Mouse (Mus musculus) kidney, embryonic 15.5 days (tissue): ENCODE data around the gene Zcchc3. TPM values are rescaled to one million over a fixed set of nuclear protein-coding genes. Genes with fewer than 3 reads are reported as not detected.

Experiments used
- ATAC-seq: fragments of 200-750 bp; cut with Nextera tagmentation; replicated peaks from 2 replicates; pipeline ENCODE4 v1.8.0; 2017; ENCODE audit warnings: moderate TSS enrichment; ENCODE audit not compliant: low FRiP score
- H3K27ac ChIP-seq: fragments of 300-500 bp; sonication (generic); 2 replicates; pipeline ENCODE4 v1.5.1; 2015; ENCODE audit warnings: mild to moderate bottlenecking, inconsistent platforms
- H3K27me3 ChIP-seq: fragments of 300-500 bp; sonication (generic); 2 replicates; pipeline ENCODE4 v1.6.1; 2015; ENCODE audit warnings: inconsistent platforms
- H3K36me3 ChIP-seq: fragments of 300-500 bp; sonication (generic); 2 replicates; pipeline ENCODE4 v1.6.1; 2015; ENCODE audit warnings: inconsistent platforms
- H3K4me1 ChIP-seq: fragments of 300-500 bp; sonication (generic); 2 replicates; pipeline ENCODE4 v1.6.1; 2015; ENCODE audit warnings: inconsistent platforms
- H3K4me2 ChIP-seq: fragments of 300-500 bp; sonication (generic); 2 replicates; pipeline ENCODE4 v1.6.1; 2015; ENCODE audit warnings: moderate library complexity, mild to moderate bottlenecking, inconsistent platforms
- H3K4me3 ChIP-seq: fragments of 300-500 bp; sonication (generic); replicated peaks from 2 replicates; pipeline ENCODE4 v1.5.1; 2015; ENCODE audit warnings: mild to moderate bottlenecking, inconsistent platforms
- H3K9ac ChIP-seq: fragments of 300-500 bp; sonication (generic); 2 replicates; pipeline ENCODE4 v1.6.1; 2015; ENCODE audit warnings: mild to moderate bottlenecking, inconsistent platforms
- H3K9me3 ChIP-seq: fragments of 300-500 bp; sonication (generic); replicated peaks from 2 replicates; pipeline ENCODE4 v1.6.1; 2016; ENCODE audit warnings: inconsistent platforms
- WGBS: fragments of 180-500 bp; shearing (Covaris S2); methylation state at CpG from one replicate; pipeline ENCODE4 v1.1.7; 2015; ENCODE audit warnings: mixed read lengths; 5-methylcytosine and 5-hydroxymethylcytosine counted together
- polyA plus RNA-seq: library from polyadenylated mRNA; unstranded; fragments of >200 nt; fragmentation: Nextera tagmentation; extraction: Ambion mirVana; gene quantifications from 2 replicates; pipeline ENCODE4 v1.2.1, GENCODE M21; 2015

The Zcchc3 gene
- polyA plus RNA-seq: 42.4 and 45.7 TPM in 2 replicates

DNA sequence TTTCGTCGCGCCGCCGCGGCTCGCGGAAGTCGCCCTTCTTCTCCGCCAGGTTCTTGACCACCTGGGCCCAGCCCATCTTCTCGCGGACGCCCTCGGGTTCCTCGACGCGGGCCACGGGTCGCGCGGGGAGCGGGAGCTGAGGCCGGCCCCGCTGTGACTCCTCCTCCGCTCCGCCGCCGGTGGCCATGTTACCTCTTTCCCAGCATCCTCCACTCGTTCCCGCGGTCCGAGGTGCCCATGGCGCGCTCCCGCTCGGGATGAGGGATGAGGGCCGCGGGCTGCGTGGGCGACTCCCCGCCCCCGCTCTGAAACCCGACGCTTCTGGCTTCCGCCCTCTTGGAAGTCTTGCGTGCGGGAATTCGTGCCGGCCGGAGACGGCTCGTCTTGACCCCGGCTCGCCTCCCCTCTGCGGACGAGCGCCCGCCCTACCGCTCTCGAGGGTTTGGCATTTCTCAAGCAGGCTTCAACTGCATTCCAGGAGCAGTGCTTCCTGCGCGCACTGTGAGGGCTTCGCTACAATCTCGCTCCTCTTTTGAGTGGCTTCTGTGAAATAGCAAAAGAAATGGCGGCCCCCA is at the start of gene Zcchc3:
Gene Zcchc3 (minus strand): TSS at position 437 of the 575 bp plus-strand sequence.
- Histone ChIP-seq H3K27me3 (no peaks in the 10 kb centered on the region), H3K9me3 (peaks cover 7% of the 10 kb centered on the region; the same call in 1 of the 2 replicates), H3K4me1 (peaks cover 37% of the 10 kb centered on the region), H3K27ac (peak within 1 kb of the TSS; percentile 98), H3K4me3 (peak within 1 kb of the TSS; percentile 88), H3K4me2 (peak within 1 kb of the TSS; percentile 70), H3K9ac (peak within 1 kb of the TSS; percentile 98), H3K36me3 (0 out of 2 replicates have a peak, but pooled peaks cover 4% of the 10 kb centered on the region)
- ATAC-seq: peak; percentile 81
- WGBS: under 1% methylated on average over 64 of the region's 65 CpGs

DNA sequence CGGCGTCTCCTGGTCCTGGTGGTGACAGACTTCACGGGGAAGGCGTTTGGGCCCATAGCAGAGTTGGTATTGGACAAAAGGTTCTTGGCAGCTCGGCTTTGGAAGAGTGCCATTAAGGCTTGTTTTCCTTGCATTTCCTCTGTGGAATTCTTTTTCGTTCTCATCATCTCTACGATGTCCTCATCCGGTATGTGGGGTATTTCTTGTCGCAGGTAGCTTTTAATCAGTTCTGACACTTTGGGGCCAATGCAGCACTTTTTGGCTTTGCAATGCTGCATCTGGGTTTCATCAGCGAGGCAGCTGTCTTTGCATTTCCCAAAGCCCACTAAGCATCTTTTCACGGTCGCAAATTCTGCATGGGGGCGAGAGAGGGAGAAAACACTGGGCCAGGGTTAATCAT is 44.4 kb upstream of the Zcchc3 start:
- Histone ChIP-seq H3K36me3 (no peaks in the 10 kb centered on the region), H3K9me3 (no peaks in the 10 kb centered on the region), H3K4me3 (no peak overlapping the region), H3K4me1 (no peaks in the 10 kb centered on the region; the same call in 1 of the 2 replicates), H3K27ac (no peak overlapping the region), H3K27me3 (no peaks in the 10 kb centered on the region), H3K9ac (no peak overlapping the region), H3K4me2 (no peak overlapping the region)
- 52% methylated on average over 13 of the region's 13 CpGs for WGBS
- no peak for ATAC-seq

DNA sequence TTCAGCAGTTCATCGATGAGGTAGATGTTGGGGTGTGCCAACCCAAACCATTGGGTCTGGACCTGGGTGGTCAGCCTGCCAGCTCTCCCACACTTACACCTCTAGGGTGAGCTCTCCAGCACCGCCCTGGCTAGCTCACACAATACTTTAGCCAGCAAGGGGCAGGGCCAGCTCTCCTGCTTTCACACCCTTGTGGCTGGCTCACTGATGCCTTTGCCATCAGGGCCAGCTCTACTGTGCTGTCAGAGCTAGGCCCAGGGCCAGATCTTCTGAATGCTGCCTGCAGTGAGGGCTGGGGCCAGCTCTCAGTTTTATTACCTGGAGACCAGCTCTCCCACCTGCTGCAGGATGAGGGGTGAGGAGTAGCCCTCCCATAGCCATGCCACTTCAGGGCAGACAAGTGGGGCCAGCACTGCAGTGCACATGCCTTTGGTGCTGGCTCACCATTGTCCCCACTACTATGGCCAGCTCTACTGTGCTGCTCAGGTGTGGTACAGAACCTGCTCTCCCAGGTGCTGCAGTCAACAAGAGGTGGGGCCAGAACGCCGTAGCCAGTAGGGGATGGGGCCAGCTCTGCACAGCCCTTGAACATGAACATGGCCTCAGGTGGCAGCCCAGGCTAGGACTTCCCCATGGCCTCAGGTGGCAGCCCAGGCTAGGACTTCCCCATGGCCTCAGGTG is 37.4 kb upstream of the Zcchc3 start:
- 0 out of 2 replicates have a peak, but pooled peaks have one; percentile 22 for ATAC-seq
- Histone ChIP-seq H3K4me1 (peaks cover 25% of the 10 kb centered on the region), H3K9ac (no peak overlapping the region), H3K36me3 (no peaks in the 10 kb centered on the region), H3K4me3 (no peak overlapping the region), H3K9me3 (no peaks in the 10 kb centered on the region), H3K27ac (no peak overlapping the region), H3K4me2 (no peak overlapping the region), H3K27me3 (no peaks in the 10 kb centered on the region)
- 76% methylated on average over 4 of the region's 4 CpGs for WGBS

DNA sequence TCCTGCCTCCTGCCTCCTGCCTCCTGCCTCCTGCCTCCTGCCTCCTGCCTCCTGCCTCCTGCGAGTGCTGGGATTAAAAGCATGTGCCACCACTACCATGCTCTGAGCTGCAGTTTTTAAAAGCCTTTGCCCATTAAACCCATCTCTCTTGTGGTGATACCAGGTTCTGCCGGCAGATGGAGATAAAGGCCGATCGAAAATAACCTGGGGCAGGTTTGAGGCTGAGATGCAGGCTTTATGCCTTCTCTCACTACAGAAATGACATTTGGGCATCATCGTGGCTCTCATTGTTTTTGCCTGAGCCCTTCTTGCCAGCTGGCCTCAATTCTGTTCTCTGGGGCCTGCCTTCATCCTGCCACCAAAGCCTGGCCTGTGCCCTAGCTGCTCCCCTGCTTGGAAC is 35.4 kb upstream of the Zcchc3 start:
- Histone ChIP-seq H3K4me3 (no peak overlapping the region), H3K27ac (no peak overlapping the region), H3K9me3 (no peaks in the 10 kb centered on the region), H3K36me3 (no peaks in the 10 kb centered on the region), H3K4me2 (no peak overlapping the region), H3K27me3 (no peaks in the 10 kb centered on the region), H3K9ac (no peak overlapping the region), H3K4me1 (peaks cover 30% of the 10 kb centered on the region)
- ATAC-seq: no peak
- 7% methylated on average over 5 of the region's 5 CpGs for WGBS

DNA sequence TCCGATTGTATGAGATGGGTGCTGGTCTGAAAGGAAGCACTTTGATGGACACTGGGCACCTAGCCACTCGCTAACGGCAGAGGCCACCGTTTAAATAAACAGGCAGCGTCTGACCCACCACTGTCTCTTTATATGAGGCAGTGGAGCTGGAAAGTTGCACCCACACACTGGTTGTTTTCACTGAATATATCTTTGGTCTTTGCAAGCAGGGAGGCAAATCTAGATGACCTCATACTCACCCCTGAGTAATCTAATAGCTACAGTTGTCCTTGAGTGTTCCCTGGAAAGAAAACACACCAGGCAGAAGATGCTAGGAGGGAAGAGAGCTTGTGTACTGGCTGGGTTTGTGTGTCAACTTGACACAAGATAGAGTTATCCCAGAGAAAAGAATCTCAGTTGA is 32.6 kb upstream of the Zcchc3 start:
- H3K9ac ChIP-seq: no peak overlapping the region
- no peak overlapping the region for H3K4me3 ChIP-seq
- 20% methylated on average over 5 of the region's 5 CpGs for WGBS
- no peak overlapping the region for H3K4me2 ChIP-seq
- peak overlapping the region; percentile 43 for H3K27ac ChIP-seq
- H3K9me3 ChIP-seq: no peaks in the 10 kb centered on the region
- H3K27me3 ChIP-seq: 0 out of 2 replicates have a peak, but pooled peaks cover 6% of the 10 kb centered on the region
- H3K4me1 ChIP-seq: peaks cover 42% of the 10 kb centered on the region
- H3K36me3 ChIP-seq: no peaks in the 10 kb centered on the region
- ATAC-seq: 0 out of 2 replicates have a peak, but pooled peaks have one; percentile 19

DNA sequence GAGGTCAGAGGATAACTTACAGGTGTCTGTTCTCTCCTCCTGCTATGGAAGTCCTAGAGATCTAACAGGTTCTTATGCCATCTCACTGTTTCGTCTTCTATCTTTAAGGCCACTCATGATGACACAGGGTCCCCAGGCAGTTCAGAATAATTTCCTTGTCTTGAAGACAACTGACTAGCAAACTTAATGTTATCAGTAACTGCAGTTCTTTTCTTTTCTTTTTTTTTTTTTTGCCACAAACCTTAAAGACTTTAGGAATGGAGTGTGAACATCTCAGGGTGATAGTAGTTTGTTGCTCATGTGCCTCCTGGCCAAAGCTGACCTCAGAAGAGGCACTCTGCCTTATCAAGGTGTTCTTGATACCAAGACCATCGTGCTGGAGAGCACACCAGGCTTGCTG is 31.8 kb upstream of the Zcchc3 start:
- Histone ChIP-seq H3K4me1 (peaks cover 49% of the 10 kb centered on the region), H3K9me3 (no peaks in the 10 kb centered on the region), H3K27me3 (0 out of 2 replicates have a peak, but pooled peaks cover 6% of the 10 kb centered on the region), H3K36me3 (no peaks in the 10 kb centered on the region), H3K4me2 (no peak overlapping the region), H3K4me3 (no peak overlapping the region), H3K9ac (no peak overlapping the region), H3K27ac (no peak overlapping the region)
- no peak for ATAC-seq
- WGBS: 73% methylated on average over 2 of the region's 2 CpGs

DNA sequence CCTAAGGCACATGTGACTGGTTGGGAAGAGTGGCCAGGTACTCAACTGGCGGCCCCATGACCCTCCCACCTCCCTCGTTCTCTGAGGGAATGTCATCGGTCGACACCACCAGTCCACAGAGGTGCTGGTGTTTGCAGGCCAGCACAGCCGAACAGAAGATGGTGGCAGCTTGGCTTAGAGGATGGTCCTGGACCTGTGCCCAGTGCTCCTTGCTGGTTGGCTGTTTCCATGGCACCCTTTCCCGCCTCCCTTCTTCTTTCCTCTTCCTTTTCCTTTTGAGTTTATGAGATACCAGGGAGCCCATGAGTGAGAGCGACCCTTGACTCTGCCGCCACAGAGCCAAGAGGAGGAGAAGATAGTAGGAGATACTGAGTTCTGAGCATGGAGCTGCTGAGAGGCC is 28.5 kb upstream of the Zcchc3 start:
- H3K4me2 ChIP-seq: no peak overlapping the region
- peak overlapping the region; percentile 42; the same call in 1 of the 2 replicates for H3K27ac ChIP-seq
- WGBS: 88% methylated on average over 8 of the region's 8 CpGs
- H3K4me1 ChIP-seq: peaks cover 34% of the 10 kb centered on the region
- H3K4me3 ChIP-seq: no peak overlapping the region
- no peaks in the 10 kb centered on the region for H3K9me3 ChIP-seq
- H3K9ac ChIP-seq: no peak overlapping the region
- no peak for ATAC-seq
- H3K27me3 ChIP-seq: peaks cover 7% of the 10 kb centered on the region; the same call in 1 of the 2 replicates
- H3K36me3 ChIP-seq: no peaks in the 10 kb centered on the region

DNA sequence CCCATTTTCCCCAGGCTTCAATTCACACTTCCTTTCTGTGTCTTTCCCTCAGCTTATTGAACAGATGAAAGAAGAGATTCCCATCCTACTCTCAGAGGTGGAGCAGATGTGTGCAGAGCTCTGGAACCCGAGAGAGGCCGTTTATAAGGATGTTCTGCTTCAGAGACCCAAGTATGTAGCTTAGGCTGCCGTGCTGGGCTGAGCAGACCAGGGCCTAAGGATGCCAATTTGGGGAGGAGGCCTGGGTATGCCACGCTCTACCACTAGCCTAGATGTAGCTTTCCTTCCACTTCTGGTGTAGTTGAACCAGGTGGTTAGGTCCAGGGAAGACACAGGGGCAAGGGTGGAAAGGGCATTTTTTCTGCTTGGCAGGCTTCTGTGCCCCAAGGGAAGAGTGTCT is 27.5 kb upstream of the Zcchc3 start:
- ATAC-seq: peak; percentile 47; the same call in 1 of the 2 replicates
- no peak overlapping the region for H3K4me3 ChIP-seq
- no peak overlapping the region for H3K4me2 ChIP-seq
- peaks cover 9% of the 10 kb centered on the region; the same call in 1 of the 2 replicates for H3K27me3 ChIP-seq
- peak overlapping the region; percentile 42 for H3K27ac ChIP-seq
- H3K9ac ChIP-seq: no peak overlapping the region
- H3K4me1 ChIP-seq: peaks cover 29% of the 10 kb centered on the region
- no peaks in the 10 kb centered on the region for H3K36me3 ChIP-seq
- H3K9me3 ChIP-seq: no peaks in the 10 kb centered on the region
- WGBS: 37% methylated on average over 4 of the region's 4 CpGs

DNA sequence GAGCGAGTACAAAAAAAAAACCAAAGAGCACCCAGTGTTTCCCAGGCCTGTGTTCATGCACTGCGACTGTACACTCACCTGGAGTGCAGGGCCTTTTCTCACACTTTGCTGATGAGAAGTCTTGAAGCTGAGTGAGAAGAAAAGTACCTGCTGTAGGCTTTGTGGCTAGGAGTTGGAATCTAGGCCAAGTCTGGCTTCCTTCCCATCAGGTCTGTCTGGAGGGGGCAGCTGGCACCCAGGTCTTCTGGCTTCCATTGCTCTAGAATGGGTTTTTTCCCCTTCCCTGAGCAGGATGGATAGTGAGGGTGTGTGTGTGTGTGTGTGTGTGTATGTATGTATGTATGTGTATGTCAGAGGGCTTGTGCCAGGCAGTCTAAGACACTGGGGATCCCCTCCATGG is 25.0 kb upstream of the Zcchc3 start:
- no peak overlapping the region for H3K4me2 ChIP-seq
- H3K27me3 ChIP-seq: peaks cover 7% of the 10 kb centered on the region; the same call in 1 of the 2 replicates
- no peak overlapping the region for H3K27ac ChIP-seq
- WGBS: 80% methylated on average over 2 of the region's 2 CpGs
- no peaks in the 10 kb centered on the region for H3K36me3 ChIP-seq
- no peaks in the 10 kb centered on the region for H3K9me3 ChIP-seq
- no peak overlapping the region for H3K9ac ChIP-seq
- ATAC-seq: no peak
- no peak overlapping the region for H3K4me3 ChIP-seq
- H3K4me1 ChIP-seq: peaks cover 33% of the 10 kb centered on the region

DNA sequence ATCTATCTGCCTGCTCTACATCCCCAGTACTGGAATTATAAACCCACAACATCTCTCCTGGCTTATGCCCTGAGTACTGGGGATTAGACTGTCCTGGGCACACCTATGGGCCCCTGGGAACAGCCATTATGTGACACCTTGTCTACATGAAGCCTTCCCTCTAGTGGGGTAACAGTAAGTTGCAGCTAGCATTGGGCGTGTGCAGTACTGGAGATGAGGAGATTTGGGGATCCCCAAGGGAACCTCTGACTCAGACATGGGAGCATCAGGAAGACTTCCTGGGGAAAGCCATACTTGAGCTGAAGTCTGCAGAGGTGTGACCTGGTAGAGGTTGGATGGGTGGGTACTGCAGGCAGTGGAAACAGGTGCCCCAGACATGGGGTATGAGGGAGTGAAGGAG is 24.1 kb upstream of the Zcchc3 start:
- ATAC-seq: no peak
- 68% methylated on average over 1 of the region's 1 CpGs for WGBS
- H3K9me3 ChIP-seq: no peaks in the 10 kb centered on the region
- peaks cover 6% of the 10 kb centered on the region; the same call in 1 of the 2 replicates for H3K27me3 ChIP-seq
- H3K36me3 ChIP-seq: no peaks in the 10 kb centered on the region
- no peak overlapping the region for H3K4me3 ChIP-seq
- no peak overlapping the region for H3K9ac ChIP-seq
- peaks cover 29% of the 10 kb centered on the region for H3K4me1 ChIP-seq
- H3K4me2 ChIP-seq: no peak overlapping the region
- H3K27ac ChIP-seq: no peak overlapping the region

DNA sequence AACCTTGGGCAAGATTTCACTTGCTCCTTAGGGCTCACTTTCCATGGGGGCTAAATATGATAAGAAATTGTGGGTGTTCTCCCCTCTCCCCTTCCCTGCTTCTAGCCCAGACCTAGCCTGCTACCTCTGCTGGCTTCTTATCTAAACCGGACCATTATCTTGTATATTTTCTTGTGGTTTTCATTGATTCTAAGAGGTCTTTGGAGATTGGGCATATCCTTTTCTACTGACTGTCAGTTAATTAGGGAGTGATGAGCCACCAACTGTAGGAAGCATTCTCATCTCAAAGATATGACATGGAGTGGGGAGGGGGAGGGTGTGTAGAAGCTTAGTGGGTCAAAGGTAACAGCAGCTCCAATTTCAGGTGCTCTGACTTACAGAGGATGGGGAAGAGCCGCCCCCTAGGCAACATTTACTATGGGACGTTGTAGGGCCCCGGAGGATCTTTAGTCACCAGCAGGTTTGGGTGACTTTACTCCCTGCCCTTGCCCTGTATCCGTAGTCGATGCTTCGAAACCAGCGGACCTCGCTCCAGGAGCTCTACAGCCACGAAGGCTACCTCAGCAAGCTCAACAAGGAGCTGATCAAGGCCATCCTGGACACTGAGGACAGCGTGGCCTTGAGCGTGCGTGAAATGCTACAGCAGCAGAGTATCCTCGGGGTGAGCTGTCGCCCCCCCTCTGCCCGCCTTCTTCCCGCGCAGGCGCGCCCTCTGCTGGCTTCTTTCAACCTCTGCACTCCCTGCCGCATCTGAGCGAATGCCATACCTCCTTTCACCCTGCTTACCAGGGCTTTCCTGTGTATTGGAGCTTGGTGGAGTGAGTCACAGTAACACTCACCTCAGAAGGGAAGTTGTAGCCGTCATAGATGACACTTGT is 22.4 kb upstream of the Zcchc3 start:
- Histone ChIP-seq H3K36me3 (no peaks in the 10 kb centered on the region), H3K27ac (peak overlapping the region; percentile 25), H3K9me3 (no peaks in the 10 kb centered on the region), H3K9ac (peak overlapping the region; percentile 48), H3K4me3 (peak overlapping the region; percentile 35), H3K27me3 (peaks cover 10% of the 10 kb centered on the region; the same call in 1 of the 2 replicates), H3K4me1 (peaks cover 18% of the 10 kb centered on the region), H3K4me2 (peak overlapping the region; percentile 82)
- WGBS: 4% methylated on average over 23 of the region's 23 CpGs
- ATAC-seq: peak; percentile 68
